Mouse (Mus musculus): ENCODE data around the gene Fam184b.
"Not testable (repeated sequence)": the region's sequence is repeated elsewhere in the genome, so short reads cannot be mapped to it uniquely, and the experiment has no call there.

Gene Fam184b

DNA sequence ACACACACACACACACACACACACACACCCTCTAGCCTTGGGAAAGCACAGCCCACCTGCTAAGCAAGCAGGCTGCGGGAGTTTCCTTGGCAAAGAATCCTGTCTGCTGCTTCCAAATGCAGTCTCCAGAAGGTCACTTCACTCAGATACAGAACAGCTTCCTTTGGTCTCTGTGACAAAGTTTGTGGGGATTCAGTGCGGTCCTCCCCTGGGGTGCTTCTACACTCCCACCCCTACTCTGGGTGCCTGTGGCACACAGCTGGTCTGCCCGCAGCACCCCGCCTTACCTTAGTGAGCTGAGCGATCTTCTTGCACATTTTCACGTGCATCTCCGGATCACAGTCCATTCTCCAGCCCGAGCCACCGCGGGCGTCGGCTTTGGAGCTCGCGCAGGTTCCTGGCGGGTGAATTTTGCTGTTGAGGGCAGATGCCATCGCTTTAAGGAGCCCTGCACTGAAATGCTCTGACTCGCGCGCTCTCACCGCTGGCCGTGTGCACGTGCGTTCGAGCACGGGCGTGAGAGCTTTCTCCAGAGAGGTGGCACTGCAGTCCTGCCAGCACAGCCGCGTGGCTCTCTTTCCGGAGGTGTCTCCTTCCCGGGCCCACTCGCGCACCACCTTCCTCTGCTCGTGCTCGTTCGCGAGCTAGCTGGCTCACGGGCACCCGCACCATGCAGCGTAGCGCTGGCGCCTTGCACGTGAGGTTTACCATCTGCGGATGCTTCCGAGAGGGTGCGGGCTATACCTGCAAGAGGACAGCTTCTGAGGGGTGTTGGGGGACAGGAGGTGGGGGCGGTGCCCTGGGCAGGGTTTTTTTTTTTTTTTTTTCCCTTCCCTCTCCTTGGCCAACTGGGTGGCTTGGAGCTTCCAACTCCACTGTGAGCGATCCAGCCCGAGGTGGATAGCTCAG lies at the start of gene Fam184b:
Gene Fam184b, minus strand, starts transcription at position 809 of the 909 bp plus-strand sequence.
- no peak for DNase-seq (ENCODE audit: low spot score)

DNA sequence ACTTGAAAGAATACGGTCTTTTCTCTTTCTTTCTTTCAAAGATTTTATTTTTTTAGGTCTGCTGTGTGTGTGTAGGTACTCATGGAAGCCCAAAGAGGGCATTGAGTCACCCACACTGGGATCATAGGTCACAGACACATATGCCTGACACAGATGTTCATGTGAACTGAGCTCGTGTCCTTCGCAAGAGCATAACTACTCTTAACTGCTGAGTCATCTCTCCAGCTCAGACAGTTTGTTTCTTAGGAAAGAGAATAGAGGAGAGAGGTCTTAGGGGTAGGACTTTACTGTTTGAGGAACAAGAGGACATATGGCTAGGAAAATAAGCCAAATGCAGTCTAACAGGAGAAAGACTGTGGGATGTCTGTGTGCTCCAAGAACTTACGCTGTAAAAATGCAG lies 49.7 kb upstream of the Fam184b start:
- peak; percentile 63 for DNase-seq (ENCODE audit: low spot score)

DNA sequence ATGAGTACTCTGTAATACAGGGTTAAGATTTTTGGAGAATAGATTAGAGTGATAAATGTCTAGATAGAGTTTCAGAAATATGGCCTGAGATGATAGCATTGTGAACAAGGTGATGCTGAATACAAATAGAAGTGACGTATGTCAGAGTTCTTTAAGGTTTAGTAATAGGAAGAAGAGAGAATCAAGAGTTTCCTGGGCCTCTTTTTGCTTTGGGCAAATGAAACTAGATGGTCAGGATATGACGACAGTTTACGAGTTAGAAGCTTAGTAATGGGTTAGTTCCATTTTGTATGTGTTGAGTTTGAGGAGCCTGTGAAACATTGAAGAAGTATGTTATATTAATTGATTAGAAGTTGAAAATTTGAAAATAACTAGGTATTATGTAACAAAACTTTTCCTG lies 46.8 kb upstream of the Fam184b start:
- DNase-seq (ENCODE audit: low spot score): no peak

DNA sequence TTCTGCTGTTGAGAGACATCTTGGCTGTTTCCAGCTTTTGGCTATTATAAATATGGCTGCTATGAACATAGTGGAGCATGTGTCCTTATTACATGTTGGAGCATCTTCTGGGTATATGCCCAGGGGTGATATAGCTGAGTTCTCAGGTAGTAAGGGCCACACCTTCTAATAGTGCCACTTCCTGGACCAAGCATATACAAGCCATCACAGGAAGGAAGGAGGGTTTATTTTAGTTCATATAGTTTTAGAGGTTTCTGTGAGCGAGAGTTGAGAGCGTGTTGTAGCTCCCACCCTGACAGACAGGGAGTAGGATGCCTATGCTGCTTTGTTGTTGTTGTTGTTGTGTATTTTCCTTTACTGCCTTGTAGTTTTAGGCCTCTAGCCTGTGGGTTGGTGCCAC lies 45.8 kb upstream of the Fam184b start:
- no peak for DNase-seq (ENCODE audit: low spot score)

DNA sequence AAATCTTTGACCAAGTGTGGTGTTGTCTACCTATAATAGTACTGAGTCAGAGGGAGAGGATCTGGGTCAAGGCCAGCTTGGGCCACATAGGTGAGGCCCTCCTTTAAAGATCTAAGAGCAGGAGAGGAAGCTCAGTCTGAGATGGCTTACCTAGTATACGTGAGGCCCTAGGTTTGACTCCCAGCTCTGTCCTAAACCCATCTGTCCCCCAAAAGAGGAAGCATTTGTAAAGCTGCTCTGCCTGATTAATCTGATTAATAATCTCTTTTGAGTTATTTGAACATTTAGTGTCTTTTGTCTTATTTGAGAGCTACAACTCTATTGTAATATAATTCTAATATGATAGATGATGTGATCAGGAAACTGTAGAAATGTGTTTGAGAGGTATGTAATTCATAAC lies 44.0 kb upstream of the Fam184b start:
- no peak for DNase-seq (ENCODE audit: low spot score)

DNA sequence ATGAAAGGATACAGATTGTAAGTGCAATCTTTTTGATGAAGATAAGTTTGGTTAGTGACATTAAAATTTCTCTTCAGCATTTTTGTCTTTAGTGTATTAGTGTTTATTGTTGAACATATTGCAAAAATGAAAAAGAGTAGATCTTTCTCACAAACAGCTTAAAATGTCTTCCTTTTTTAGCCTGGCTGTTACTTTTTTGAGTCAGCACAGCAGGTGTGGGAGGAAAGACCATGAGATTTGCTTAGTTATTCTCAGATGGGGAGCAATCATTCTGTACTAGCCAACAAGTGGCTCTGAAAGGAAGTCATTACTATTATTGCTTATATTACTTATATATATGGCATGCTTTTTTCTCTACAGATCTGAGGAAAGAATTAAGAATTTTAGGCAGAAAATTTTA lies 40.5 kb upstream of the Fam184b start:
- no peak for DNase-seq (ENCODE audit: low spot score)

DNA sequence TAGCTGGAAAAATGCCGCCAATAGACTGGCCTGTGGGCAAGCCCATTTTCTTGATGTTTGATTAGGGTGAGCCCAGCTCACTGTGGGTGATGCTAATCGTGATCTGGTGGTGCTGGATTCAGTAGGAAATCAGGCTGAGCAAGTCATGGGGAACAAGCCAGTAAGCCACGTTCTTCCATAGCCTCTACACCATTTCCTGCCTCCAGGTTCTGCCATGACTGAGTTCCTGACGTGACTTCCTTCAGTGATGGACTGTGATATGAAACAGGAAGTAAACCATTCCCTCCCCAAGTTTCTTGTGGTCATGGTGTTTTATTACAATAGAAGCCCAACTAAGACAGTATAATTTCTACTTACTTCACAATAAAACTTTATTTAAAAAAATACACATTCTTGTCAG lies 38.2 kb upstream of the Fam184b start:
- no peak for DNase-seq (ENCODE audit: low spot score)

DNA sequence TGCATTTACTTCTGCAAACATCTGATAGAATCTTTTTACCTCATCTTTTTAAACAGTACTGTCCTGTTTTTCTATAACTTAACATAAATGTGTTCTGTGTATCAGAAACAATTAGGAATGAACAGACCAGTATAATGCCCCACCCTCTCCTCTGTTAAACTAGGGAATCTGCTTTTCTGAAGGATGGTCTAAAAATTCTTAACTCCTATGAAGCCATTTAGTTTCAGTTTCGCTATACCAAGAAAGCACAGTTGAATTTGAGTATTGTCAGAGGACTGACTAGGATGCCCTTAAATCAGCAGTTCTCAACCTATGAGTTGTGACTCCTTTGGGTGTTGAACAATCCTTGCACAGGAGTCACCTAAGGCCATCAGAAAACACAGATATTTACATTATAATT lies 35.6 kb upstream of the Fam184b start:
- peak; percentile 48 for DNase-seq (ENCODE audit: low spot score)

DNA sequence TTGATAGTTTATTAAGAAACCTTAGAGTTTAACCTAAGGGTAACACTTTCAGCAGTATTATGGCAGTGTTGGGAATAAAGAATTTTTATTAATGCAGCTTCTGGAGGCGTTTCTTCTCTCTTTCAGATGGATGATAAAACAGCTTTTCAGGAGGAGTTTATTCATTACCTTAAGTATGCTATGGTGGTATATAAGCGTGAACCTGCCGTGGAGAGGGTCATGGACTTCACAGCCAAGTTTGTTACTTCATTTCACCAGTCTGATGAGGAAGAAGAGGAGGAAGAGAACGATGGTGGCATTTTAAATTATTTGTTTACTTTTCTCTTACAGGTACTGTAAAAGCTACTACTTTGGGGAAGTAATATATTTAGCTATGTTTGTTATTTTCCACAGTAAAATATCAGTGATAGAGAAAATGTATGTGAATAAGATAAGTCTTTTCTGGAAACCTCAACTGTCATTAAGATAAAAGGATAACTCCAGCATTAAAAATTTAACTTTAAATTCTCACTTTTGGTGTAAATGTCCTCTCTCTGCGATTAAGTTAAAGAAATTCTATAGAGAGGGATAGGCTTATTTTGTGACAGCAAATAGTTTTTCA lies 31.6 kb upstream of the Fam184b start:
- no peak for DNase-seq (ENCODE audit: low spot score)

DNA sequence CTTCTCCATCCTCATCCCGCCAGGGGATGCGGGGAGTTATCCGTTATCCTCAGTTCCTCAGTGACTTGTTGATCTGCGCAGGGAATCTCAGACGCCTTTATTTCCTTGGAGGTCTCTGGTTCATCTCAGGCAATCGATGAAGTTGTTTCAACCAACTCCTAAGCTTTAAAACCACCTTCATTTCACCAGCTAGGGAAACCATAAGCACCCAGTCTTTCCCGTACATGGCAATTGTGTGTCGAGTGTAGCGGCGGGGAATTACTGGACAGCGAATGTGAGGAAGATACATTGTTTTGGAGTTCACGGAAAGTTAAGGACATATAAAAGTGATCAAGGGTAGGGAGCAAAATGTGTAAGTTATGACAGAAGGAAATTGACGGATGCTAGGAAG lies 30.9 kb upstream of the Fam184b start:
- DNase-seq (ENCODE audit: low spot score): no peak

DNA sequence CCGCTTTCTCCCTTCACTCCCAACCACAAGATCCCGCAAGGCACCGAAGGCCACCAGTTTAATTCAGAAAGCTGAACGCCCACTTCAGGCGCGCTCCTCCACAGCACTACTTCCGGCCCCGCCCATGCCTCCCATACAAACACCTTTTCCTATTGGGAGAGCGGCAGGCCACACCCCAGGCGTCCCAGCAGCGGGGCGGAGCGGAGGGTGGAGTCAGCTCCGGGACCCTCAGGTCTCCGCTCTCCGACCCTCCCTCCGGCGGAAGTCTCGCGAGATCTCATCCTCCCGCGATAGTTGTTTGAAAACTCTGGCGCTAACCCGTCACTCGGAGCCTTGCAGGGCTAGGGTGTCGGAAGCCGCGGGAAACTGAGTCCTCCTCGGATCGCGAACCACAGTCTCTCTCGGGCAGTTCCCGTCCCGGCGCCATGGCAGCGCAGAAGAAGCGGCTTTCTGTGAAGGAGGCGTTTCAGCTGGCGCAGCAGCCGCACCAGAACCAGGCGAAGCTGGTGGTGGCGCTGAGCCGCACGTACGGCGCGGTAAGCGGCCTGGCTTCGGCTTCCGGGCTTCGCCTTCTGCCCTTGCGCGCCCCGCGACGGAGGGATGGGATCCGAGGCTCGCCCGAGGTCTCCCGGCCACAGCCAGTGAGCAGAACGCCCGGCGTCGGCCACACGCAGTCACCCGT lies 30.3 kb upstream of the Fam184b start, which contains the start of gene Ncapg:
Gene Ncapg, plus strand, starts transcription at position 322 of the 682 bp plus-strand sequence.
- peak; percentile 100 for DNase-seq (ENCODE audit: low spot score)

DNA sequence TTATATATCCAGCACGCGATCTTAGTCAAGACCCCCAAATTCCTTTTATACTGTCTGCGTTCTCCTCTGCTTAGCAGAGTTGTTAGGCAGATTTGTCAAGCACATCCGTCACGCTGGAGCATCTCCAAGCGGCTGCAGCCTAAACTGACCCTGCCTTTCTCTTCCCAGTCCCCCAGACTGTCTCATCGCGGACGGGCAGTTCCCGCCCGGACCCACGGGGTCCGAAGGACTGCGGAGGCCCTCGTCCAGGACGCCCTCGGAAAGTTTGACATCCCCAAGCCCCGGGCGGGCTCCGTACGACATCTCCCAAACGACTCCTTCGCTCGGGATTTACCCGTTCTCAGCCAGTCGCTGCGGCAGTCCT lies 29.8 kb upstream of the Fam184b start:
- no peak for DNase-seq (ENCODE audit: low spot score)

DNA sequence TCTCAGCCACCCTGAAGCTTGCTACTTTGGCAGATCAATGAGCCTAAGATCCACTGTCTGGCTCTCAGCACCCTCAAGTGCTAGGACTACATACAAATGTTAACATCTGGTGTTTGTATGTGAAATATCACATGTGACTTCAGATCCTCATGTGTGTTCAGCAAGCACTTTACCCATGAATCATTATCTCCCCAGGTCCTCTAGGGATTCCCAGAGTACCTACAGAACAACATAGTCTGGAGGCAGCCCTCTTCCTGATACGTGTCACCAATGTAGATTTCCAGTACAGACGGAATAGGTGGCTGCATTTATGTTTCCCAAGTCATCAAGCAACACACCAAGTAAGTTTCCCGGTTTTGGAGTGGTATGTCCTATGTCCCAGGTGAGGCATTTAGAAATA lies 29.4 kb upstream of the Fam184b start:
- peak; percentile 45 for DNase-seq (ENCODE audit: low spot score)

DNA sequence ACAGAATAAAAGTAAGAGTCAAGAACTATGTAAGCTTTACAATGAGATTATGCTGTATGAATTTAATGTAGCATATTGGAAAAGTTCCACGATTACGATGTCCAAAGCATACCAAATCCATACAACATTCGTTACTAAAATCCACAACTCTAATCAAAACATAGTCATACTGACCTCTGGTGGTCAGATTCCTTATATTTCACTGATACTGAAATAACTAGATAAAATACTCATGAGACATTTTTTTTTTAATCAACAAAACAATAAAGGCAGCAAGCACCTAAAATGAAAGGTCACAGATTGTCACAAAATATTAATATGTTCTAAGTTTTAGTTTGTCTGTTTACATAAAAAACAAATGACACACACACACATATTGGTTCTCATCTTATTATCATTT lies 28.9 kb upstream of the Fam184b start:
- DNase-seq (ENCODE audit: low spot score): peak; percentile 85

DNA sequence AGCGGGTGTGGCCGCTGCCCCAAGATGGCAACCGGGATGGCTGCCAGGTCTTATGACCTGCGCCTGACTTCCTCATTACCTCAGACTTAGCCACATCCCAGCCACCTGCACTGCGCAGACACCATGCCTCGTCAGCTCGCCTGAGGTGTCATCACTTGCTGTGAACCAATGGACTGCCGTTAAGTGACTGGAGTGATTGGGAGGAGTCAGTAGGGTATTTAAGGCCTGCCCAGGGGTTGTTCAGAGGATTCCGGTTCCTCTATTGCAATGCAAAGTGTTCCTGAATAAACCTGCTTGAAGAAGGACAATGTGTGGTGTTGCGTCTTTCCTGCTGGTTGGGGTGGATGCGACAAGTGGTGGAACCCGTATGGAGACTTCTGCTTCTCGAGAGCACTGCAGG lies 19.0 kb upstream of the Fam184b start:
- not testable (repeated sequence) for DNase-seq (ENCODE audit: low spot score)

DNA sequence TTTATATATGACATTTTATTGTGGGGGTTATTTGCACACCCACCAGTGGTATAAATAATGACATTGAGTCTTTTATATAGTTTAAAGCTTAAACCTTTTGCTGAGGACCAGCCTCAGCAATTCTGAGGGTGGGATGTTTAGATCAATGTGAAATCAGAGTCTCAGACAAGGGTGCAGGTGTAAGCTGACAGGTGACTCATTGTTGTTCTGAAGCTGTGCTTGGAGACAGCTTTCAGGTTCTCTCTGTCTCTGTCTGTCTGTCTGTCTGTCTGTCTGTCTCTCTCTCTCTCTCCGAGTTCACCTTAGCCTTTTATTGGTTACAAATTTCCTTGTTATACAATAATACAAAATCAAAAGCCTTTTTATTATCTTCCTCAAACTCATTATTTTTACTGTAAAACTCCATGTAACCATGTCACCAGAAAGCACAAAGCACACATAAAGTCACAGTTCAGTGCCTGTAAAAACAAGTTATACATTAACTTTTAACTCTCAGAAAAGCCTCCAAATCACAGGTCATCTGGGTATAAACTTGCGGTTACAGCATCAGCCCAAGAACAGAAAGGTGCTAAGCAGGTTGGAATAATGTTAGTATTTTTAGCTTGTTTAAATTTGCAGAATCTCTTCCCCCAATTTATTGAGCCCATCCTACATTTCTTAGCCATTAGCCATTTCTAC lies 11.8 kb upstream of the Fam184b start:
- no peak for DNase-seq (ENCODE audit: low spot score)

DNA sequence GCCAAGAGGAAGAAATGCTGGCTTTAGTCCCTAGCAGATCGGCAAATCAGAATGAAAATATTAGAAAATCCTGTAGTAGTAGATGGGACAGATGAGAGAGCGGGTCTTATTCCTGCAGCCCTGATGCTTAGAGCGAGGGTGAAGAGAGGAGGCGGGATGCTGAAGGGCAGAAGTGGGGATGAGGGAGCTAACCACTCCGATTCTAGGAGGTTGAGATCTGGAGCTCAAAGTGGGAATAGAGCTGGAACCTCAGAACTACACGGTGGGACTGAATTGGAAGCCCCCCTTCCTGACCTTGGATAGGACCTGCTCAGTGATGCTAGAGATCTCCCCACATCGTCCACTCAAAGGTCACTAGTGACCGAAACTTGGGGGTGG lies 290 bp upstream of the Fam184b start:
- DNase-seq (ENCODE audit: low spot score): no peak

DNA sequence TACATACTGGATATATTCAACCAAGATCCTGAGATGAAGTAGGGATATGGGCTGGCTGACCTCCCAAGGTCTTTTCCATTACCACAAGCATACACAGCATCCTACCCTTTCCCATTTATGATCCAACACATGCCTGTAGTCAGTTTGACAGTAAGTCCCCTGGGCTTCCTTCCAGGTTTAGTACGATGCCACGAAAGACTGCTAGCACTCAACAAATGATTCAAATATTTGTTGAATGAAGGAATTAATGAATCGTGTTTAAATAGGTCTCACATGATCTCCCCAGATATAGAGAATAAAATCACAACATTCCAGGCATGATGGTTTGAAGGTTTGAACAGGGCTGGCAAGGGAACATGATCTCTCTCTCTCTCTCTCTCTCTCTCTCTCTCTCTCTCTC lies 1.0 kb downstream of the Fam184b start:
- DNase-seq (ENCODE audit: low spot score): no peak

DNA sequence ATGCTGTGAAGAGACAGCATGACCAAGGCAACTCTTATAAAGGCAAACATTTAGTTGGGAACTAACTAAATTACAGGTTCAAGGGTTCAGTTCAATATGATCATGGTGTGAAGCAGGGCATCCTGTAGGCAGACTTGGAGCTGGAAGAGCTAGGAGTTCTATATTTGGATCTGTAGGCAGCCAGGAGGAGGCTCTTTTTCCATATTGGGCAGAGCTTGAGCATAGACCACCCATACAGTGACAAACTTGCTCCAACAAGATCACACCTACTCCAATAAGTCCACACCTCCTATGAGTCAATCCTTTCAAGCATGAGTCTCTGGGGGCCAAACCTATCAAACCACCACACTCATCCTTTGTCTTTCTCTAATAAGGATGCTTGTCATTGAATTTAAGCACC lies 9.9 kb downstream of the Fam184b start:
- DNase-seq (ENCODE audit: low spot score): no peak

DNA sequence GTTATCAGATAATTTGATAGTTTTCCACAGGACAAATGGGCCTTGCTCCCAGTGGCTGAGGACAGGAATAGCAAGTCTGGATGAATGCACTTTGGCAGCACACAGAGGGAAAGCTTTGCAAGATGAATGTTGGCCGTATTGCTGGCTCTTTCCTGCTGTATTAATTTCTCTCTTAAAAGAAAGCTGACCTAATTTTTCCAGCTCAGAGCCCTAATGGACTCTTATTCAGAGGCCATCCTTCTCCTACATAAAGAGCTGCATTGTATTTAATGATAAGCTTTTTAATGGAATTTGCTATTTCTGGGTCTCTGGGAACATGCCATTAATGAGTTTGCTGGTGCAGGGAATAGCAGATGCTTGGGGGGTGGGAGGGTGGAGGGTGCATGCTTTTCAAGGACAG lies 11.6 kb downstream of the Fam184b start:
- DNase-seq (ENCODE audit: low spot score): peak; percentile 16

DNA sequence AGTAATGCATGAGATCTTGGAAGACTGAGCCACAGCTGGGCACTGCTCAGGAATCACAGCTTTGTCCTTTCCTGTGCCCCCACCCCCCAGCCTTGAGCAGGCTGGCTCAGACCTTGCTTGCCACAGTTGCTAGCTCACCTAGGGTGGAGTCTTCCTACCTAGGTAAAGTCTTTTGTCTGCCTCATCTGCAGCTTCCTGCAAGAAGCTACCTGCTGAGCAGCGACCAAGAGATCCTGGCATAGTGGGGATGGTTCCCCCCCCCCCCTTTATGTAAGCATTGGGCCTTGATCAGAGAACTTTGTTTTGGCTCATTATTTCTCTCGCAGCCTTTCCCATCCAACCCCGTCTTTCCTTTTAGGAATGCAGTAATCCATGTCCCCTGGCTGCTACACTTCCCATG lies 17.9 kb downstream of the Fam184b start:
- DNase-seq (ENCODE audit: low spot score): no peak

DNA sequence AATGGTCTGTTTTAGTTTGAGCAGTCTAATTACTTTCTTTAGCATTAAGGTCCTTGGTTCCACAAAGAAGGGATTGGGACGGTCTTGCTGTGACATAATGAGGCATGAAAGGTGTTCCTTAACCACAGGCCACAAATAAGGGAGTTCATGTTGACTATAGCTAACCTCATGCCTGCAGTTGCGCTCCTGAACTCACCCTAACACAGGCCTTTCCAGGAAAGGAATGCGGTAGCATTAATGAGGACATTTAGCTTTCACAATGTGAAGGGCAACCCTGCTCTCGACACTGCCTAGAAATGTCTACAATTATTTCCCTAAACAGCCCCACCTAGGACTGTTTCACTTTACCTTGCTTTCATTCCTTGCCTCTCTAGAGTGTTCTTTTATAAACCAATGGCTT lies 40.4 kb downstream of the Fam184b start:
- DNase-seq (ENCODE audit: low spot score): no peak

Measured in adipocyte (in vitro differentiated cells).